Mouse (Mus musculus) liver, embryonic 14.5 days (tissue): ENCODE measurements around the gene Dcaf4. TPM values are rescaled to one million over a fixed set of nuclear protein-coding genes. Genes with fewer than 3 reads are reported as not detected.

Source experiments
- ATAC-seq: fragments of 200-750 bp; cut with Nextera tagmentation; 2 replicates; pipeline ENCODE4 v1.8.0; 2017; ENCODE audit warnings: moderate number of reproducible peaks, mild to moderate bottlenecking, moderate library complexity; ENCODE audit not compliant: insufficient read depth
- DNase-seq, 3 experiments: peaks; one replicate each; pipeline ENCODE4 v3.0.0-alpha.2; 2012 to 2013; ENCODE audit warnings: low read depth in 3 of 3, low spot score in 3 of 3
- H3K27ac ChIP-seq: fragments of 300-500 bp; sonication (generic); 2 replicates; pipeline ENCODE4 v1.5.1; 2014; ENCODE audit warnings: moderate library complexity, mild to moderate bottlenecking, control low read depth, inconsistent platforms
- H3K27me3 ChIP-seq: fragments of 300-500 bp; sonication (generic); 2 replicates; pipeline ENCODE4 v1.6.1; 2014; ENCODE audit warnings: mild to moderate bottlenecking, low read length, moderate library complexity; ENCODE audit not compliant: control insufficient read depth, insufficient read depth
- H3K36me3 ChIP-seq: fragments of 300-500 bp; sonication (generic); replicated peaks from 2 replicates; pipeline ENCODE4 v1.6.1; 2014; ENCODE audit warnings: low read depth; ENCODE audit not compliant: control insufficient read depth, insufficient read depth
- H3K4me1 ChIP-seq, 2 experiments: fragments of 200-500 bp in 1 of 2; fragments of 300-500 bp in 1 of 2; sonication (generic) in 1 of 2; replicated peaks; 2 replicates each; pipeline ENCODE4 v1.6.1; 2012 to 2014; ENCODE audit warnings: antibody characterized with exemption in 1 of 2, inconsistent platforms in 1 of 2, low read length in 1 of 2; ENCODE audit not compliant: control insufficient read depth in 2 of 2, insufficient read depth in 2 of 2
- H3K4me2 ChIP-seq: fragments of 300-500 bp; sonication (generic); 2 replicates; pipeline ENCODE4 v1.6.1; 2014; ENCODE audit warnings: low read depth, mild to moderate bottlenecking, control low read depth, moderate library complexity
- H3K4me3 ChIP-seq, 2 experiments: fragments of 200-500 bp in 1 of 2; fragments of 300-500 bp in 1 of 2; sonication (generic) in 1 of 2; 2 replicates each; pipeline ENCODE4 v1.5.1; 2012 to 2014; ENCODE audit warnings: low read depth in 2 of 2, low read length in 2 of 2, mild to moderate bottlenecking in 2 of 2, control low read depth in 1 of 2, inconsistent platforms in 1 of 2, moderate library complexity in 1 of 2; ENCODE audit not compliant: insufficient read depth in 1 of 2
- H3K9ac ChIP-seq: fragments of 300-500 bp; sonication (generic); replicated peaks from 2 replicates; pipeline ENCODE4 v1.6.1; 2014; ENCODE audit warnings: mild to moderate bottlenecking, control low read depth, moderate library complexity
- H3K9me3 ChIP-seq: fragments of 300-500 bp; sonication (generic); 2 replicates; pipeline ENCODE4 v1.6.1; 2016; ENCODE audit warnings: low read length, mixed read lengths; ENCODE audit not compliant: control insufficient read depth
- CTCF ChIP-seq: IDR thresholded peaks from 2 replicates; pipeline ENCODE4 v1.5.1; 2016; ENCODE audit warnings: antibody characterized with exemption, low read depth, control low read depth
- EP300 ChIP-seq: IDR thresholded peaks from 2 replicates; pipeline ENCODE4 v1.6.1; 2016; ENCODE audit warnings: antibody characterized with exemption, low read depth
- WGBS: fragments of 180-500 bp; shearing (Covaris S2); extraction: QIAGEN DNeasy Blood & Tissue Kit; methylation state at CpG from one replicate; pipeline ENCODE4 v1.1.7; 2014; ENCODE audit not compliant: insufficient replicate concordance; 5-methylcytosine and 5-hydroxymethylcytosine counted together
- polyA plus RNA-seq, 2 experiments: library from polyadenylated mRNA; depleted of rRNA in 1 of 2; stranded (reverse) in 1 of 2; unstranded in 1 of 2; fragments of >200 nt; fragmentation: Nextera tagmentation in 1 of 2; extraction: Ambion mirVana in 1 of 2; gene quantifications; 2 replicates each; pipeline versions ENCODE4 v1.2.1 to v1.2.3; 2012 to 2014

The Dcaf4 gene
- polyA plus RNA-seq, 2 experiments, result 9.5 to 9.8 TPM

DNA sequence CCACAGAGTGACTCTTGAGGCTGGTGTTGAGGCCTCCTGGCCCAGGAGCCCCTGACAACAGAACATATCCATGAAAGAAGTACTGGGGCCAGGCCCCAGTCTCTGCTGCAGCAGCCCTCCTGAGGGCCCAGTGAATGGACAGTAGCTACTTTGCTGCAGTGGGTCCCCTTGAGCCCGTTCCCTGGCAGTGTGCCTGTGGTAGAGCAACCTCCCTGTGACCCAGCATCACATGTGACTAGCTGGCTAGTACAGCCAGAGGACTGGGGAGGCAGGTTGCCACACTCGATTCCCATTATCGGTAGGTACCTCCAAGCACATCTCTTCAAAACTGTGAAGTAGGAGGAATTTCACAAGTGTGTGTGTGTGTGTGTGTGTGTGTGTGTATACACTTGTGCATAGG, 12.7 kb downstream of the Dcaf4 start:
- no peaks in the 10 kb centered on the region for H3K27me3 ChIP-seq
- TF ChIP-seq CTCF, result no peak
- TF ChIP-seq EP300, result no peak
- 72% methylated on average over 3 of the region's 3 CpGs for WGBS

DNA sequence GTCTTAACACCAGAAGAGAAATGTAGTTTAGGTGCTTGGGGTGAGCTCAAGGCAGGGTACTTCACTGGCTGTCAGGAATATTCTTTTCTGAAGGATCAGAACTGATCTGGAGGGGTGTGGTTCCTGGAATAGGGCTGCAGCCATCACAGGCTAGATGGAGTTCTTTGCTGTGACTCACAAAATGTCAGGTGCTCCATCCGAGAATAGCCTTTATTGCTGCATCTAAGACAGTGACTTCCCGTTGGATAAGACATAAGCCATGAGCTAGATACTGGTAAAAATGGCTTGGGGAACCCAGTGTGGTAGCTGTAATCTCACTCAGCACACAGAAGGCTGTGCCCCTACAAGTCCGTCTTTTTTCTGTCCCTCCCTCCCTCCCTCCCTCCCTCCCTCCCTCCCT, 13.9 kb downstream of the Dcaf4 start:
- H3K4me1 ChIP-seq, result no peaks in the 10 kb centered on the region
- H3K27ac ChIP-seq, result no peak overlapping the region
- no peaks in the 10 kb centered on the region; the same call in 1 of the 2 replicates for H3K36me3 ChIP-seq
- ATAC-seq (no peak), DNase-seq (no peak)
- H3K9ac ChIP-seq, result no peak overlapping the region
- H3K4me3 ChIP-seq, result no peak overlapping the region
- no peak for TF ChIP-seq CTCF
- no peak for TF ChIP-seq EP300
- H3K27me3 ChIP-seq, result no peaks in the 10 kb centered on the region
- no peak overlapping the region for H3K4me2 ChIP-seq
- WGBS, result 56% methylated on average over 3 of the region's 3 CpGs
- H3K9me3 ChIP-seq, result no peaks in the 10 kb centered on the region

More for the DNA sequence above, 12.7 kb downstream of the Dcaf4 start:
- no peaks in the 10 kb centered on the region; the same call in 1 of the 2 replicates for H3K36me3 ChIP-seq
- H3K4me3 ChIP-seq, result no peak overlapping the region
- DNase-seq (no peak), ATAC-seq (no peak)
- no peak overlapping the region for H3K9ac ChIP-seq
- no peaks in the 10 kb centered on the region for H3K4me1 ChIP-seq
- no peaks in the 10 kb centered on the region for H3K9me3 ChIP-seq
- no peak overlapping the region for H3K4me2 ChIP-seq
- H3K27ac ChIP-seq, result no peak overlapping the region

GRCm38 (mm10) chr12:83535428-83535827, 15.2 kb downstream of the Dcaf4 start:
- DNase-seq (no peak), ATAC-seq (no peak)
- no peak for TF ChIP-seq EP300
- no peak for TF ChIP-seq CTCF
- H3K36me3 ChIP-seq, result no peaks in the 10 kb centered on the region; the same call in 1 of the 2 replicates
- no peak overlapping the region for H3K9ac ChIP-seq
- H3K4me3 ChIP-seq, result no peak overlapping the region
- H3K27ac ChIP-seq, result no peak overlapping the region
- H3K4me2 ChIP-seq, result no peak overlapping the region
- no peaks in the 10 kb centered on the region for H3K4me1 ChIP-seq
- no peaks in the 10 kb centered on the region for H3K27me3 ChIP-seq
- WGBS, result 77% methylated on average over 11 of the region's 11 CpGs
- no peaks in the 10 kb centered on the region for H3K9me3 ChIP-seq

- Histone ChIP-seq H3K4me3 (no peak overlapping the region), H3K4me1 (no peaks in the 10 kb centered on the region), H3K27ac (no peak overlapping the region), H3K36me3 (peaks cover under 1% of the 10 kb centered on the region; the same call in 1 of the 2 replicates), H3K27me3 (no peaks in the 10 kb centered on the region), H3K4me2 (no peak overlapping the region), H3K9ac (no peak overlapping the region), H3K9me3 (no peaks in the 10 kb centered on the region)
- TF ChIP-seq CTCF (no peak), EP300 (no peak)
- 78% methylated on average over 9 of the region's 9 CpGs for WGBS
- no peak for DNase-seq
- ATAC-seq, result no peak
These were observed 15.8 kb downstream of the Dcaf4 start for GRCm38 (mm10) chr12:83536039-83536438.

DNA sequence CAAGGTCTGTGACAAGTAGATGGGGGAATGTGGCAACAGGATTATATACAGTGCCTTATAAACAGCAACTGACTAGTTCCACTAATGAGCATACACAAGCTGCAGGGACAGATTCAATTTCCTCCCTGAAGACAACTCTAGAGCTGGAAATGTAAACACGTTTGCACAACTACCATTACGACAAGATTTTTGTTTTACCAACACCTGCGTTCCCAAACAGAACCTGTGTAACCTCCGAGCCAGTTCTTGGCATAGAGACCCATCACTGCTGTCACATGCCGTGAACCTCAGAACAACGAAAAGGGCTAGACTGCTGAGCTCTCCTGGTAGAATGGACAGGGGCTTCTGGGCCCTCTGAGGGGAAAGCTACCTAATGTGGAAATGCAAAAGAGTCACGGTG, 23.7 kb downstream of the Dcaf4 start:
- H3K36me3 ChIP-seq, result peaks cover 6% of the 10 kb centered on the region; the same call in 1 of the 2 replicates
- no peak overlapping the region for H3K4me3 ChIP-seq
- no peak for TF ChIP-seq EP300
- no peak for TF ChIP-seq CTCF
- H3K9ac ChIP-seq, result no peak overlapping the region
- 79% methylated on average over 7 of the region's 7 CpGs for WGBS
- H3K27ac ChIP-seq, result no peak overlapping the region
- H3K4me2 ChIP-seq, result no peak overlapping the region
- no peaks in the 10 kb centered on the region for H3K27me3 ChIP-seq
- no peak for DNase-seq
- H3K4me1 ChIP-seq, result no peaks in the 10 kb centered on the region
- no peak for ATAC-seq
- H3K9me3 ChIP-seq, result no peaks in the 10 kb centered on the region
